Mouse (Mus musculus) liver (tissue): ENCODE results near the gene Myo9a.

Experiments used
- DNase-seq: peaks from one replicate; pipeline ENCODE4 v3.0.0-alpha.2; 2020; ENCODE audit warnings: mixed read lengths

The Myo9a gene

DNA sequence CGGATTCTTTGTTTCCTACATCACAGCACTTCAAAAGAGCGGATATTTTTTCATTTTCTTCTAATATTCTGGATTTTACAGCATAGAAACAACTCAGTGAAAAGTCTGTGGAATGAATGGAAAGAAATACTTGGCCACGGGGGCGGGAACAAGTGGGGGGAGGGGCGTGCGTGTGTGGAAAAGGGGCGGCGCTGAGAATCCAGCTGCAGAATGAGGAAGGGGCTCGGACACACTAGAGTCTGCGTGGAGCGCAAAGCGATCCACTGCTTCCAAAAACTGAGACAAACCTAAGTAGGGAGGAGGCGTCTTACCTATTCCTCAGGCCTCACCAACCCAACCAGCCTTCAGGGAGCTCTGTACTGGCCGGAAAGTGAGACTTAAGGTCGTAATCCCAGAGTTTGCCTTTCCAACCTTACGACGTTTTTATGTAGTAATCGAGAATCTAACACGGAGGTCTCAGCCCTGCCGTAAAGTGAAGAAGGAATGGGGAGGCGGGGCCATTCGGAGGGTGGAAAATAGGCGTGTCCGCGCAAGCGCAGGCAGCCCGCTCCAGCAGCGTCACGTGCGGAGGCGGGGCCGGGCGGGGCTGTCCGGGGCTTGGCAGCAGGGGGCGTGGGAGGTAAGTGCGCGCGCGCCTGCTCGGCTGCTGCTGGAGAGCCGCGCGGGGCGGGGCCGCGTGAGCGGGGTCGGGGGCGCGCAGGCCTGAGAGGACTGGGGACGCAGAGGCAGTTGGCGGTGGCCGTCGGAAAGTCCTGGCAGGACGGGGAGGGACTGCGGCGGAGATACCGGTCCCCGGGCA is at the start of gene Myo9a, which contains the start of gene Senp8:
TSS of gene Myo9a (plus strand) at position 630 of the 799 bp plus-strand sequence.
TSS of gene Senp8 (minus strand) at position 444 of the 799 bp plus-strand sequence.
- peak; percentile 99 for DNase-seq

DNA sequence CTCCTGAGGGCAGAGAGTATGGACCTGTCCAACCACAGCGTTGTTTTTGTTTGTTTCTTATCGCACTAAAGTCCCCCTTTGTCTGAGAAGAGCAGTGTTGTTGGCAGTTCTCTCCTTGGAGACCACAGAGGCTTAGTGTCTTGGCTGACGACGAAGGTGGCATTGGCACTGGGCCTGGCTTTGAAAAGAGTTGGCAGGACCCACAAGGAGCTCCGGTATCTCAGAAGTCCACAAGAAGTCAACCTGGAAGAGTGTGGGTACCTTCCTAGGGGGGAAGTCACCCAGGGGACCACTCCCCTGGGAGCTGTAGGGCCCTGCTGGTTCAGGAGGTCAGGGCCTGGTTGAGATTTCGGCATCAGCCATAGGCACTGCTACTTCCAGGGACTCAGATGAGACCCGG is 49.6 kb upstream of the Myo9a start:
- DNase-seq = no peak

DNA sequence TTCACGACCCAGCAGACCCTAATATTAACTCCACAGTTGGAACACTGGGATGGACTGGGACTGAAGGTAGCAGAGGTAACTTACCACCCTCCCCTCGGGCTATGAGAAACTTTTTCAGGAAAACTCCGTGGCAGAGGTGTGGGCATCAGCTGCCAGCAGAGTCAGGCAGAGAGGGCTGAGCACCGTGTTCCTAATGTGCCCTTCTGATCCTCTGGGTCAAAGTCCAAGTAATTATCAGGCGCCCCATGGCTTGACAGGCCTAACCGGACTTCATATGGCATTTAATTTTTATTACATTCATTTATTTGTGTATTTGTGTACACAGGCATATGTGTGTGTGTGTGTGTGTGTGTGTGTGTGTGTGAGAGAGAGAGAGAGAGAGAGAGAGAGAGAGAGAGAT is 47.6 kb upstream of the Myo9a start:
- DNase-seq = no peak

DNA sequence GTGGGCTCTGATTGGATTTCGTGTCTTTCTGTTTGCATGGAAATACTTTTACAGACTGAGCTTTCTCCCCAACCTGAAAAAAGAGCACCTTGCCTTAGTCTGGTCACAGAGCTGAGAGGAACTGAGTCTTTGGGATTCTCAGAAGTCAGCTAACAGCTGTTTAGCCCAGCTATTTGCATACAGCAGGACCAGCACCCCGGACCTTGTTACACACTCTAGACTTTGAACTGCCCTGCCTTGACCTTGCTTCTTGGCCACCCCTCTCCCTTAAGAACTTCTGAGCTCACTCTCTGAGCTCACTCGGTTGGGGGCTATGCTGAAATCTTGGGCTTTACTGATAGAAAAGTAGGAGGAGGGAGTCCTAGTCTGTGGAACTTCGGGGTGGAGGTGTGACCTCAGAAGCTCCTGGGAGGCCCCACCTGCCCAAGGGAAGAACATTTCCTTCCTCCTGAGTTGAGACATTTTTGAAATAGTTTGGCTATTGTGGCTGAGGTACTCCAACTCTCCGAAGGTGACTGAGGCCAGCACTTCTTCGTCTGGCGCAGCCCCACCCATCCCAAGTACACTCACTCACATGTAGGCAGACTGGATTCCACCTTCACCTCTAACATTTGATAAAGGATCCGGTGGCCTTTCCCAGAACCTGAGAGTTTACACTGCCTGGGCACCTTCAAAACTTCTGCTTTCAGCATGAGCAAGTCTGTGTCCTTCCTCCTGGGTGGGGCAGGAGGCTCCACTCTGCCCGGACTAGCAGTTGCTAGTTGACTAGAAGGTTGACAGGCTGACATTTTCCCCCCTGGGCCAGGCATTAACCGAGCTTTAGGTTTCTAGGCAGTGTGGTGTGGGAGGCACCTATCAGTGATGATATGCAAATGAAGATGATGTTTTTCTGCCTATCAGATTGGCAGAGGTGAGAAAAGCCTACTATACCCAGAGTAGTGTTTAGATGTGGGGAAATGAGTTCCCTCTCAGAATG is 43.6 kb upstream of the Myo9a start:
- no peak for DNase-seq

DNA sequence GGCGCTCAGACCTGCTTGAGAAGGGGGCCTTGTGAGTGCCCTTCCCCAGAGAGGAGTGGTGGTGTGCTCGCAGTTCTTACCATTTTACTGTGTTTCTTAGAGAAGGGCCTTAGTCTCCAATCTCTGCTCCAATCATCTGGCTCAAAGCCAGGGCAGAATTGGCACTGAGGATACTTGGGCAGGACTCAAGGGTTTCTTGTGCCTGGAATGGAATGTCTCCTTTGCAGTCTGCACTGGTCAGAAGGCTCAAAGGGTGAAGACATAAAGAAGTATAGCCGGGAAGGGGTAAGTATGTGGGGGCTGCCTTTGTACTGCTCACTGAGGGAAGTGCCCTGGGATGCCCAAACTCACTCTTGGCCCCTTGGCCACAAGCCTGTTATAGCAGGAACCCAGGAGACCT is 41.5 kb upstream of the Myo9a start:
- no peak for DNase-seq

DNA sequence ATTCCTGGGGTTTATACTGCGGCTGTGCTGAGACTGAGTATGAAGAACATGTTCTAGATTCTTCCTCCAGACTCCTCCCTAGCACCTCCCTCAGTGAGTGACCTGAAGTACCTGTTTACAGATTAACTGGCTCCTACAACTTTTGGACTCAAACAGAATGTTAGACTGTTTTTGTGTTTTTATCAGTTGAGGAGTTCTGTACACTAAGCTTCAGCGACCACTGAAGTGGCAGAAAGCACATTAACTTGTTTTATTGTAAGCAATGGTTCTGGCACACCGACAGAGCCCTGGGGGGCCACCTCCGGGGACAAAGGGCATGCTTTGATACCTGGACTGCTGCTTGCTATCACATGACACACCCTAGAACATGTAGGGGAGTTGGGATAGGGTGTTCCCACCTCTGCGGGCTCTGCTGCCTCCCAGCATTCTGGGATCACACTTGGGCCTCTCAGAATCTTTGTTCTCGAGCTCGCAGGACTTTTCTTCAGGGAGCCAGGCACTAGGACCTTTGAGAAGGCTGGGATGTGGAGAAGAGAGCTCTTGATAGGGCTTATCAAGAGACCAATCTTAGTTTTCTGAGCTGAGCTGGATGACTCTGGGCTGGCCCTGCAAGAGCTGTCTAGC is 34.3 kb upstream of the Myo9a start:
- DNase-seq = no peak

DNA sequence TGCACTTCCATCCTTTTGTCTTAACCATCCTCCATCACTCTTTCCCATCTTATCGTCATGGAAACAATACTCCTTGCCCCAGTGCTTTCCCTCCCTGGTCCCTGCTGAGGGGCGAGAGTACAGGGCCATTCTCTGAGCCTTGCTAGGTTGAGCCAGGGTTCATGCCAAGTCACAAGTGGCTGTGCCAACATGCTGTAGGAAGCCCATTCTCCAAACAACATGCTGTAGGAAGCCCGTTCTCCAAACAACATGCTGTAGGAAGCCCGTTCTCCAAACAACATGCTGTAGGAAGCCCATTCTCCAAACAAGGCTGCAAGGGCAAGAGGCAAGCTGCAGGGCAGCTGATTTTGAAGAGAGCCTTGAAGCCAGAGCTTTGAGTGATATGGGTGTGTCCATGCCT is 32.5 kb upstream of the Myo9a start:
- no peak for DNase-seq

DNA sequence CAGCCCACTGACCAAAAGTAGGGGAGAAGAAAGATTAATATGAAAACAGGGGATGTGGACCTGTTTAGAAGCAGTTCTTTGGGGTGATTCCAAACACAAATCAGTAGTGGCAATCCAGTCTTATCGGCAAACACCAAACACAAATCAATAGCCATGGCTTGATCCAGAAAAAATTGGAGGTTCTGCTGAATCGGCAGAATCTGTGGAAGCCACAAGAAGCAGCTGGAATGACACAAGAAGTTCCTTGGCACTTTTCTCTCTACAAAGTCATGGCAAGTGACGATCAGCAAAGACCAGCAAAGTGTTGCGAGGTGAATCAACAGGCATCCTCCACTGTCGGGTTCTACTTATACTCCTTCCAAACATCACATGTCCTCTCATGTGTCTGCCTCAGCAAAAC is 29.6 kb upstream of the Myo9a start:
- no peak for DNase-seq

DNA sequence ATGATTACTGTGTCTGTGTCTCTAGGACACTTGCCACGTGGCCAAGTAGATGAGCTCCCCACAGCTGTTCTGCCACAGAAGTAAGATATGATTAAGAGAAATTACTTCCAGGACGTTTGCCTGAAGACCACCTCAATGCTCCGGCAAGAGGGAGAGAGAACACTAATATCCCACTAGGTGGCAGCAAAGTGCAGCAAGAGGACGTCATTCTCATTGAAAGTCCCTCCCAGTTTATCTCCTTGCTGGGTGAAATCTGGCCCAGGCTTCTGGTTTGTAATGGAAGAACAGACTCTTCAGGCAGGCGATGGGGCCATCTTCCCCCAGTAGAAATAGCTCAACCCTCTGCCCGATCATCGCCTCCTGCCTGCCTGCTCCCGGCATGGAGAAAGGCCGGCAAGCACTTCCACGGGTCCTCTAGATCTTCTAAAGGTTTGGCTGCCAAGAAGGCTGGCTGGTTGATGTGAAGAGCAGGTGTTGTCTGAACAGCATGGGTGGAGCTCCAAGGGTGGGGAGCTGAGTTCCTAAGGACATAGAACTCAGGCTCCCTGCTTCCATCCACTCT is 27.5 kb upstream of the Myo9a start:
- DNase-seq = peak; percentile 64

DNA sequence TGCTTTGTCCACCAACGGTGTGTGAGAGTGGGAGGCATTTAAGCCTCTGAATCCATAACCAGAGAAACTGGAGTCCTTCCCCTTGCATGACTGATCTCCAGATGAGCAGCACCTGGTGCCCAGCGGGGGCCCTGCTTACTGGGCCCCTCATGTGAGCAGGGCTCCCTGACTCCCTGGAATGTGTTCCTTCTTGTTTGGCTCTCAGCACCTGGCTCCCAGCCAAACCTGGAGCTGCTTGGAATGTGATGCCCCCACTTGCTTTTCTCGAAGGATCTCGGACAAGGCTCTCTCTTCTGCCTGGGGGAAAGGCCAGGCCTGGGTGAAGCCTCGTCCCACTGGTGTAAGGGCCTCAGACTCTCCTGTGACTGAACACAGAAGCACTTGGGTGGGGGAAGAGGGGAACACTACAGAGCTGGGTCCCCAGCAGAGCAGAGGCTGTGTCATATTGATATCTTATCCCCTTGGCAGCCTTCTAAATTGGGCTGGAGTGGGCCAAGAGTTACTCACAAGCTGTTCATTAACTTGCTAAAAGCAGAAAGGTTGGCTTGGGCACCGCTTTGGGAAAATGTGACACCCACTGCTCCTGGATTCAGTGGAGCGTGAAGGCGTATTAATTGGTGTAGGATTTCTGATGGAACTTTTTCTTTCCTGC is 26.8 kb upstream of the Myo9a start:
- DNase-seq = peak; percentile 10

DNA sequence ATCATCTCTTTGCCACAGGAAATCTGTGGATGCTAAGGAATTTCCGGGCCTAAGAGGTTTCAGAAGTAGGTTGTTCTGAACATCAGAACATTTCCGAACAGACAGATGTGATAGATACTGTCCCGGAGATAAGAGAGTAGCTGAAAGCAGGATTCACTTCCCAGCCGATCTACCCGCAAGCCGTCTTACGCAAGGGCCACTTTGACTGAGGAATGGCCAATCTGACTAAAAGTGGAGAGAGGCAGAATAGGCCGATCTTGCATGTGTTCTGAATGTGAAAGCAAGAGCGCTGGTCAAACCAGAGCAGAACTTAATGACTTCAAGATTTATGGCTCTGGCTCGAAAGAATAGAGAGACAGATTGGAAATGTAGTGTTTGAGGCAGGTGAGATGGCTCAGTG is 25.2 kb upstream of the Myo9a start:
- DNase-seq = no peak

DNA sequence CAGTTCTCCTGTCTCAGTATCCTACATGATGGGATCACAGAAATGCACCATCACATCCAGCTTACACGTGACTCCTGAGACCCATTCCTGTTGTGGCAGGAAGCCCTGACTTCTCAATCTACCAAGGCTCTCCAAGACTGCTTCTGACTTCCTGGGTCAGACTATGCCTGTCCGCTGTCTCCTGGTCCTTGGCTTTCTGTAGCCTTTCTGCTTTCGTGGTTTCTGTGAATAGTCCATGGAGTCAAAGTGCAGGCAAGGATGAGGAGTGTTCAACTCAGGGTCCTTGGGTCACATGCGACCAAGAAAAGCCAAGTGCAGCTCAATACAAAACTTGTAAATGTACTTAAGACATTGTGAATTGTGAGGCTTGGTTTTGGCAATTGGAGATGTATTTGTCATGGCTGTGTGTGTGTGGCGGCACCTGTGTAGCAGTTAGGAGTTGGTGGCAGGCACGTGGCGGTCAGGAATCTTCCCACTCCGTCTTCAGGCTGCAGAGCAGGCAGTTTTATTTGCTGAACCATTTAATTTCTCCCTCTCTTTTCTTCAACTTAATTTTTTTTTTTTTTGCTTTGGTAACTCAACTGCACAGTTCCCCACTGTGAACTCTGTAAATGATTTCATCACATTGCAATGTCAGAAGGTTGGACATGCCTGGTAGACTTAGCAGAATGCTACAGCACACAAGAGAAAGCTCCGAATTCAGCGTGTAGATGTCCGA is 23.0 kb upstream of the Myo9a start:
- no peak for DNase-seq

DNA sequence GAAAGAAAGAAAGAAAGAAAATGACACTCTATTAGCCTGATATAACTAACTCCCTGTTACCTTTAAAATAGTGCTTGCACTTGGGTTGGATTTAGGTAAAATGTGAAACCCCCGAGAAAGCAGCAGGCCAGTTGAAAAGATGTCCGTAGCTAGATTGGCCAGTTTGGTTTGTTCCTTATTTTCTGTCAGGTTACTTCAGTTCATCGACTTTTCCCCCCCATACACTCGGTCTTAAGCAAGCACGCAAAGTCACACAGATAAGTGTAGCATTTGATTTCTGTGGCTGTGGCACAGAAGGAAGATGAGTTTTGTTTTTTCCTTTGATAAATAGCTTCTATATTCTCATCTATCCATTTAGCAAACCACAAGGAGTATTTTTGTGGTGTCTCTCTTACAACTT is 19.6 kb upstream of the Myo9a start:
- no peak for DNase-seq

DNA sequence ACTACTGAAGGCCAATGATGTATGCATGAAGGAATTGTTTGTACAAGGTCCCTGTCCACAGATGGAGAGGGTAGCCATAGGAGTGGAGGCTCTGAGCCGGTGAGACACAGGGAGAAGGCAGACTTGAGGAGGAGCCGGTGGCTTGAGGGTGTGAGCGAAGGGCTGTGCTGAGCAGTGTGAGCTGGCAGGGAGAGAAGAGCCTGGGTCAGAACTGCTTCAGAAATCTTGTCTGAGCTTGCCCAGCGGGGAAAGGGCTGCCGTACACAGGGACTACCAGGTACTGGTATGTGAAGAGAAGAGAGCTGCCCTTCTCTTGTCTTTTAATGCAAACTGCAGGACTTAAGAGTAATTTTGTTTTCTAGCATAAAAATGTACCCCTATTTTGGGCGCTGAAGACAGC is 17.6 kb upstream of the Myo9a start:
- no peak for DNase-seq

DNA sequence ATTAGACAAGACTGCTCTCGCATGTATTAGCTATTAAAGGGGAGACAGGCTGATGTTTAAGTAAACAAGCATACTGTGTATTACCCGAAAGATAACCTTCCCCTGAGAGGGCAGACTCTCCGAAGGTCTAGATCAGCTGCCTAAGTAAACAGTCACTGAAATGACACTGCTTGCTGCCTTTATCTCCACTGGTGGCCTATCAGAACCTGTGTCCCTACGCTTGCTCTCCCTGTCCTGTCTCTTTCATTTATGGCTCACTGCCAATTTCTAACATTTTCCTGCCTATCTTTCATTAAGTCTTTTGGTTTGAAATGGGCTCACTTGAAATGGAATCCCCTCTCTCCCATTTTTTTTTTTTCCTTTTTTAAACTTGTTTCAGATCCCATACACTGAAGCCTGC is 15.3 kb upstream of the Myo9a start:
- DNase-seq = peak; percentile 13

DNA sequence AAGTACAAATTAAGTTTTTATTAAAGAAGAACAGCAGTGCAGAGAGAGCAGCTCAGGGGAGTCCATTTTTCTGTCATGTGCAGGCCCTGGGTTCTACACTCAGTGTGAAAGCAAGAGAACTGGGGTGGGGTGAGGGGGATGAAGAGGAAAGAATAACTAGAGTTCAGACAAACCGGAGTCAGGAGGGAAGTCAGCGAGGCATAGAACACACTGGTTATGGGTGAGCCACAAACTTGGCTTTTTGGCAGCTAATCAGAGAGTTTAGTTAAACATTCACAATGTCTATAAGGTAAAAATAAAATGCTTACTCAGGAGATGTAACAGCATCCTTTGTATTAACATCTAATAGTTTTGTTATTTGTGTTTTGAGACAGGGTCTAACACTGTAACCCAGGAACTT is 10.1 kb upstream of the Myo9a start:
- no peak for DNase-seq

DNA sequence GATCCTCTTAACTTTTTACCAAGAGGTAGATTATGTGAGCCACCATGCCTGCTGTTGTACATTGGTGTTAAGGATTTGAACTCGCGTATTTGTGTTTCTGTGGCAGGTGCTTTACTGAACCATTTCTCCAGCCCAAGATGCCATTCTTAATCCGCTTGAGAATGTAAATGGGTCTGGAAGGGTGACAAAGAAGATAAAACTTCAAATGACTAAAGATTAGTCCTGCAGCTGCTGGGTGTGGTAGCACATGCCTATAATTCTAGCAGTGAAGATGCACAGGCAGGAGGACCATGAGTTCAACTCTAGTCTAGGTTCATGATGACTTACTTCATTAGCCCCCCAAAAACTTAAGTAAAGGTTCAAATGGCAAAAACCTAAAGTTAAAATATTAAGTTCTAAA is 6.8 kb upstream of the Myo9a start:
- no peak for DNase-seq

DNA sequence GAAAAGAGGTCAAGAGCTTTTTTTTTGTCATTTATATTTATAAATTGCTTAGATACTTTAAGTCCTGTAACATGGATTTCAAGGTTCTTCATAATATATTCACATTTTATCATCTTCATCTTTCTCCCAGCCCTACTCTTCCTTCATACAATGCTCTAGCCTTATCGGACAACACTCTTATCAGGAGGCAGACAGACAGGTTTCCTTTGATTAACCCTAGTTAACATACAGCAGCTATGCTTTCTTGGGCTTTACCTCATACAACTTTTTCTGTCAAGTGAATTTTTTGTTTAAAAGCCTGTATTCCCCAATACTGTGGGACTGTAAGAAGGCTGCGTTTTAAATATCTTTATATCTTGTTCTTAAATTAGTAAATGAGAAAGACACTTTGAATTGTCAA is 2.3 kb upstream of the Myo9a start:
- DNase-seq = no peak

DNA sequence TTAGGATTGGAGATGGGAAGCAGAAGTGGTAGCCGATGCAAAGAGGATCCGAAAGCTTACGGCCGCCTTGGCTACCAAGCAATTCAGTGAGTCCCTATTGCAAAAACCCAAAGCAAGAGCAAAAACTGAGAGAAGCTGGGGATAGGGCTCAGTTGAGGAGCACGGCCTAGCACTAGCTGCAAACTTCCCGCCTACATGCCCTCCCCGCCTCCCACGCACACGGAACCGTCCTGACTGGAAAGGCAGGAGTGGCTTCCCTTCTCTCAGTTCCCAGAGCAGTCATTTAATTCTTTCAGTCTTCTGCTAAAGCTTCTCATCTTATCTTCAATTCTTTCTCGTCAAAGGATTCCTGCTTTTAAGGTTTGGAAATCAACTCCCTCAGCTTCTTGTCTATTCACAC is 1.7 kb upstream of the Myo9a start:
- no peak for DNase-seq

DNA sequence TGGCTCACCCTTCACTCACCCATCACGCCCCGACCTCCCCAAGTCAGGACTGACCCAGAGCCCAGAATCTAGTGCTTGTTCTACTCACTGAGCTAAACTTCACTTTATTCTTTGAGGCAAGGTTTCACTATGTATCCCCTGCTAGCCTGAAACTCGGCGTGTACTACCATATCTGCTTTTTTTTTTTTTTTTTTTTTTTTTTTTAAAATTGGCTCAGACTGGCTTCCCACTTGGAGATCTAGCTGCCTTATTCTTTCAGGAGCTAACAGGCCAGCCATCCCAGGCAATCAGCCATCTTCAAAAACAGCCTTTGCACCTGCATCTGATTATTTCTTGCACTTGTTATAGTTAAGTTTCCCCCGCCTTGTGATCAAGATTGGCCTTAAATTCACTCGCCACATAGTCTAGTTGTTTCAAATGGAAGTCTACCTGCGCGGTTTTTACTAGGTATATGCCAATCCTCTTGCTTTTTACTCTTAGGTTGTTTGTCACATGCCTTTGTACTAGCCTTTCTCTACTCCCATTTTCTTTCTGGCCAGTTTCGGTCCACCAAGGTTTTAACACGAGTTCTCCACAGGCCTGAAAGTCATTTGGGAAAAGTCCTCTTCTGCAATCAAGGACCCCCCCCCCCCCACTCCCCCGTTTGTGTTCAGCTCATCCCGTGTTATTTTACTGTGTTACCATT is 973 bp upstream of the Myo9a start:
- DNase-seq = no peak

DNA sequence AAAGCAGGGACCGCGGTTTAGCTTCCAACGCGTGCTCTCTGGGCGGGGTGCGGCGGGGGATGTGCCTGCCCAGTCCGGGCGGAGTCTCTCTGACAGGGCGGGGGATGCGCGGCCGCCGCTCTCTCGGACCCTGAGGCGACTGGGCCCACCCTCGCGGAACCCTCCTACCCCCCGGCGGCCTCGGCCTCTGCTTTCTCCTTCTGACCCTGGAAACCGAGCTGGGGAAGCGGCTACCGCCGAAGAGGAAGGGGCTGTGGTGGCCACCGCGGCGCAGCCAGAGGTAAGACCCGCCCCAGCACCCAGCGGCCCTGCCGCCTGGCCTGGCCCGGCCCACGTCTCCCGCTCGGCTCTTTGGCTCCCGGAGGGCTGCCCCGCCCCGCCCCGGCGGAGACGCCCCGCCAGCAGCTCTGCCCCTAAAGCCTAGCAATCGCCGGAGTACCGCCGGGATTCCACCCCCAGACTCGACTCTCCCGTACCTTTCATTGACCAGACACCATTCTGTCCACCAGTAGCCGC is 428 bp downstream of the Myo9a start:
- DNase-seq = peak; percentile 94
